Mouse (Mus musculus) neural tube, embryonic 13.5 days (tissue): ENCODE data around the gene Otog. TPM values are rescaled to one million over a fixed set of nuclear protein-coding genes. Genes with fewer than 3 reads are reported as not detected.

ENCODE experiments used
- ATAC-seq: fragments of 200-750 bp; cut with Nextera tagmentation; 2 replicates; pipeline ENCODE4 v1.8.0; 2017; ENCODE audit warnings: low read depth, mild to moderate bottlenecking, moderate TSS enrichment, moderate library complexity
- H3K27ac ChIP-seq: fragments of 300-500 bp; sonication (generic); replicated peaks from 2 replicates; pipeline ENCODE4 v1.5.1; 2015; ENCODE audit warnings: moderate library complexity, mild to moderate bottlenecking, inconsistent platforms
- H3K27me3 ChIP-seq: fragments of 300-500 bp; sonication (generic); 2 replicates; pipeline ENCODE4 v1.6.1; 2015; ENCODE audit warnings: mild to moderate bottlenecking, inconsistent platforms
- H3K36me3 ChIP-seq: fragments of 300-500 bp; sonication (generic); 2 replicates; pipeline ENCODE4 v1.6.1; 2015; ENCODE audit warnings: mild to moderate bottlenecking, inconsistent platforms
- H3K4me1 ChIP-seq: fragments of 300-500 bp; sonication (generic); replicated peaks from 2 replicates; pipeline ENCODE4 v1.6.1; 2015; ENCODE audit warnings: inconsistent platforms
- H3K4me2 ChIP-seq: fragments of 300-500 bp; sonication (generic); 2 replicates; pipeline ENCODE4 v1.6.1; 2015; ENCODE audit warnings: inconsistent platforms, mild to moderate bottlenecking, moderate library complexity
- H3K4me3 ChIP-seq: fragments of 300-500 bp; sonication (generic); 2 replicates; pipeline ENCODE4 v1.5.1; 2015; ENCODE audit warnings: mild to moderate bottlenecking, inconsistent platforms
- H3K9ac ChIP-seq: fragments of 300-500 bp; sonication (generic); 2 replicates; pipeline ENCODE4 v1.6.1; 2015; ENCODE audit warnings: moderate library complexity, mild to moderate bottlenecking, inconsistent platforms
- H3K9me3 ChIP-seq: fragments of 300-500 bp; sonication (generic); 2 replicates; pipeline ENCODE4 v1.6.1; 2016; ENCODE audit warnings: inconsistent platforms
- WGBS: fragments of 180-500 bp; shearing (Covaris S2); methylation state at CpG from one replicate; pipeline ENCODE4 v1.1.7; 2015; 5-methylcytosine and 5-hydroxymethylcytosine counted together
- polyA plus RNA-seq: library from polyadenylated mRNA; unstranded; fragments of >200 nt; fragmentation: Nextera tagmentation; extraction: Ambion mirVana; gene quantifications from 2 replicates; pipeline ENCODE4 v1.2.1, GENCODE M21; 2015

The Otog gene
- not detected in 2 replicates for polyA plus RNA-seq

- no peak within 1 kb of the TSS for H3K9ac ChIP-seq
- no peak within 1 kb of the TSS for H3K27ac ChIP-seq
- ATAC-seq: no peak
- H3K4me2 ChIP-seq: no peak within 1 kb of the TSS
- H3K4me1 ChIP-seq: peaks cover 17% of the 10 kb centered on the region
- no peak within 1 kb of the TSS for H3K4me3 ChIP-seq
- no peaks in the 10 kb centered on the region for H3K9me3 ChIP-seq
- no peaks in the 10 kb centered on the region for H3K27me3 ChIP-seq
- H3K36me3 ChIP-seq: no peaks in the 10 kb centered on the region
- 34% methylated on average over 2 of the region's 2 CpGs for WGBS
Observed at GRCm38 (mm10) chr7:46240696-46241095, at the start of gene Otog. Gene Otog, plus strand, starts transcription at chr7:46240987.

DNA sequence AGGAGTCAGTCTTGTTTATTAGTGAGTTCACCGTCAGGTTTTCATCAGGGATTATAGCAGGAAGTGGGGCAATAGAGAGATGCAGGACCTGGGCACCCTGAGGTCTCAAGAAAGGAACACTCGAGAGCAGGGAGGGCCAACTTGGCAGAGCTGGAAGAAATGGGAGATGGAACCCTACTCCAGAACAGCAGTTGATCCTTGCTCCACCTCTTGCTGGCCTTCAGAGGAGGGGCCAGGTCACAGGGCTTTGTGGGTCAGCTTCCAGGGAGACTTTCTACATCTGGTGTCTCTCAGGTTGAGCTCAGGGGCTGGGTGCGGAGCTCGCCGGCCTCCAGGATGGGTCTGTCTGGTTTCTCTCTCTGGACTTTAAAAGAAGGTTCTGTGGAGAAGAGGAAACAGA is 45.4 kb upstream of the Otog start:
- Histone ChIP-seq H3K36me3 (no peaks in the 10 kb centered on the region), H3K27me3 (peaks cover 4% of the 10 kb centered on the region; the same call in 1 of the 2 replicates), H3K4me1 (no peaks in the 10 kb centered on the region), H3K27ac (no peak overlapping the region), H3K9ac (no peak overlapping the region), H3K9me3 (no peaks in the 10 kb centered on the region), H3K4me2 (no peak overlapping the region), H3K4me3 (no peak overlapping the region)
- ATAC-seq: no peak
- WGBS: 90% methylated on average over 5 of the region's 5 CpGs

DNA sequence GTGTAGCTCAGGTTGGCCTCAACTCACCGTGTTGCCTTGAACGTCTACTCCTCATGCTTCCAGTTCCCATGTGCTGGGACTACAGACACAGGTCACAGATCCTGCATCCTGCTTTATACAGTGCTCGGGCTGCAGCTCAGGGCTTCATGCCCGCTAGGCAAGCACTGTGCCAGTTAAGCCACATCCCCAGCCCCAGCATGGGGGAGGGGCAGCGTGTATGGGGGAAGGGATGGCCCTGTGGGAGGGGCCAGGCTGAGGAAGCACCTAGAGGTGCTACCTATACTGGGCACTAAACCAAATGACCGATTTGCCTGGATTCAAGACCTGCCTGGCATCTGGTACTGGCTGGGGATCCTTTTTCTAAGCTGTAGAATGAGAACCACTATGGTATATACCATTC is 40.8 kb upstream of the Otog start:
- ATAC-seq: no peak
- no peaks in the 10 kb centered on the region for H3K9me3 ChIP-seq
- no peak overlapping the region for H3K9ac ChIP-seq
- H3K36me3 ChIP-seq: no peaks in the 10 kb centered on the region
- H3K4me2 ChIP-seq: no peak overlapping the region
- peaks cover 4% of the 10 kb centered on the region; the same call in 1 of the 2 replicates for H3K27me3 ChIP-seq
- no peak overlapping the region for H3K27ac ChIP-seq
- peaks cover 7% of the 10 kb centered on the region for H3K4me1 ChIP-seq
- H3K4me3 ChIP-seq: no peak overlapping the region
- 69% methylated on average over 6 of the region's 6 CpGs for WGBS

- peaks cover 4% of the 10 kb centered on the region; the same call in 1 of the 2 replicates for H3K27me3 ChIP-seq
- H3K4me2 ChIP-seq: 0 out of 2 replicates have a peak overlapping the region, but pooled peaks have one; percentile 20
- no peaks in the 10 kb centered on the region for H3K9me3 ChIP-seq
- peak; percentile 48; the same call in 1 of the 2 replicates for ATAC-seq
- 14% methylated on average over 14 of the region's 14 CpGs for WGBS
- no peak overlapping the region for H3K27ac ChIP-seq
- H3K4me3 ChIP-seq: no peak overlapping the region
- peaks cover 7% of the 10 kb centered on the region for H3K4me1 ChIP-seq
- H3K36me3 ChIP-seq: no peaks in the 10 kb centered on the region
- H3K9ac ChIP-seq: no peak overlapping the region
Observed at GRCm38 (mm10) chr7:46201649-46202048, 39.1 kb upstream of the Otog start.

DNA sequence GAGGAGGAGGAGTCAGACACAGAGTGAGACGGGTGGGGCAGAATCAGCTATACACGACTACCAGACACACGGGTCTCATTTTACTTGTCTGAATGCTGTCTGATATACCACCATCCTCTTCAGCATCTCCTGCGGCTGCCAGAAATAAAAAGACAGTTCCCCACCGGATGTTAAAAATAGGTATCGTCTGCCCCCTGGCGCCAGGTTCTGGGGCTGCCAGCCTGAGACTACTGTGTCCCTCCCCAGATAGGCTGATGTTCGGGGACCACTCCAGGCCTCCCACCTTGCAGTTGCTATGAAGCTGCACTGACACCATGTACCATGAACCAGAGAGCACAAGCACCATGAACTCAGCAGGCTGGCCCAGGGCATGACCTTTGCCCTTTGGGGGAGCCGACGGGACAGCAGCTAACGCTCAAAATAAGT is 36.7 kb upstream of the Otog start:
- Histone ChIP-seq H3K9me3 (no peaks in the 10 kb centered on the region), H3K4me3 (no peak overlapping the region), H3K4me1 (peaks cover 7% of the 10 kb centered on the region), H3K36me3 (no peaks in the 10 kb centered on the region), H3K9ac (no peak overlapping the region), H3K4me2 (no peak overlapping the region), H3K27ac (no peak overlapping the region), H3K27me3 (peaks cover 4% of the 10 kb centered on the region; the same call in 1 of the 2 replicates)
- peak; percentile 65; the same call in 1 of the 2 replicates for ATAC-seq
- WGBS: 50% methylated on average over 11 of the region's 11 CpGs

DNA sequence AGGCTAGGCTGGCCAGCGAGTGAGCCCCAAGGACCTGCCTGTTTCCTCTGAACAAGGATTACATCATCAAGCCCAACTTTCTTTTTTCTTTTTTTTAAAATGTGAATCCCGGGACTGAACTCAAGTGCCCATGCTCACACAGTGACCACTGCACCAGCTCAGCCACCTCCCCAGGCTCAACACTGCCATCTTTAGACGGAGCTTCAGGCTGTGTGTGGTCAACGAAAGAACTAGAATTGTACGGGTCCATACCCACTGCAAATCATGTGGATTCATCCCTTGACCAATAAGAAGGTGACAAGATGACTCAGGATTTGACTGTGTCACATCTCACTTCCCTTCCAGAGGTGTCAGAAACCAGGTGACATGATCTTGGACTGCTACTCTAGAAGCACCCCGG is 36.0 kb upstream of the Otog start:
- no peak overlapping the region for H3K4me2 ChIP-seq
- no peaks in the 10 kb centered on the region for H3K36me3 ChIP-seq
- H3K9ac ChIP-seq: no peak overlapping the region
- WGBS: 78% methylated on average over 6 of the region's 6 CpGs
- no peaks in the 10 kb centered on the region for H3K9me3 ChIP-seq
- no peaks in the 10 kb centered on the region for H3K27me3 ChIP-seq
- H3K4me3 ChIP-seq: no peak overlapping the region
- H3K4me1 ChIP-seq: peaks cover 7% of the 10 kb centered on the region
- H3K27ac ChIP-seq: no peak overlapping the region
- no peak for ATAC-seq

DNA sequence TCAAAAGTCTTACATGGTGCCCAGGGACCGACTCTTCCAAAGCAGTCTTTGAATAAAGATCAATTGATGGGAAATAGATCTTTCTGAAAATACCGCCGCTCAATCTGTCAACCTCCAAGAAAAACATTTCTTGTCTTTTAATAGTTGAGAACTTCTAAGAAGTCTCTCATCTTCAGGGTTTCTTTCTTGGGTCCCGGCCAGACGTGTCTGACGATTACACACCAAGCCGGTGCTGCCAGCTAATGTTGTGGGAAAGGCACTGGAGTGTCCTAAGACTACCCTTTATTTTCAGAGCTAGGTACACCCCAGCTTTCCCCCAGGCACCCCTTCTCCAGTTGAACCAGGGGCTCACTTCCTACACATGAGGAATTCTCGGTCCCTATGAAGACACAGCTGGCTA is 32.7 kb upstream of the Otog start:
- Histone ChIP-seq H3K4me3 (no peak overlapping the region), H3K9ac (no peak overlapping the region), H3K4me2 (no peak overlapping the region), H3K4me1 (no peaks in the 10 kb centered on the region), H3K27ac (no peak overlapping the region), H3K36me3 (no peaks in the 10 kb centered on the region), H3K9me3 (no peaks in the 10 kb centered on the region), H3K27me3 (no peaks in the 10 kb centered on the region)
- no peak for ATAC-seq
- 96% methylated on average over 8 of the region's 8 CpGs for WGBS

DNA sequence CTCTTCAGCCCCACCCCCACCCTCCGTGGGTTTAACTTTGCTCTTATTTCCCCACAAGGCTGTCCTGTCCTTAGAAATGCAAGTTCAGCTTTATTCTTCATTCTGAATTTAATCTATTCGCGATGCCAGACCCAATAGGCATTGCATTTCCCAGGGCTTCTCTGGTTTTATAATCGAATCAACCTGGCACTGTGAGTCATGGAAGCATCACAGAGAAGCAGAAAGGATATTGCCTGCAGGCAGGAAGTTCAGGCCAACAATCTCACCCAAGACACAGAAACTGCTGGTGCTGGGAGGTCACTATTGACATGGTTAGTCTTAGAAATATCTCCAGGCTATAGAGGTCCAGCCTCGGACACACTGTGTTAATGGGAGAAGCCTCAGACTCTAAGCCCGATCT is 30.5 kb upstream of the Otog start:
- H3K9me3 ChIP-seq: no peaks in the 10 kb centered on the region
- no peak overlapping the region for H3K9ac ChIP-seq

DNA sequence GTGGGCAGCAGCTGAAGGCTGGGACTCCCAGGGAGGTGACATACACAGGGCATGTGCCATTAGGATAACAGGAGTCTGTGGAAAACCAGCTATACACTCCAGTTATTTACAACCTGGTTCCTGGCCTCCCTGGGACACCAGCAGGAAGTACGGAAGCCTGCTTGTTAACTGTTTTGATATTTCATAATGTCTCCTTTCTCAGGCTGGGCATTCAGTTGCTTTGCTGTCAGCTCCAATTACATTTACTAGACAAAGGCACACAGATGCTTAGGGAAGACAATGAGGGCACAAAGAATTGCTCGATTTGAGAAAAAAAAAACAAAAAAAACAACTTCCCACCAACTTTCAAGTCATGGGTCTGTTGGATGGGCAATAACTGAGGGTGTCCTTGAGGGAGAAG is 24.3 kb upstream of the Otog start:
- H3K4me3 ChIP-seq: no peak overlapping the region
- no peak overlapping the region for H3K9ac ChIP-seq
- no peaks in the 10 kb centered on the region for H3K36me3 ChIP-seq
- no peak for ATAC-seq
- H3K27ac ChIP-seq: no peak overlapping the region
- 50% methylated on average over 2 of the region's 2 CpGs for WGBS
- no peaks in the 10 kb centered on the region for H3K27me3 ChIP-seq
- no peaks in the 10 kb centered on the region for H3K4me1 ChIP-seq
- no peak overlapping the region for H3K4me2 ChIP-seq
- no peaks in the 10 kb centered on the region for H3K9me3 ChIP-seq

More for the DNA sequence above, 30.5 kb upstream of the Otog start:
- H3K4me1 ChIP-seq: no peaks in the 10 kb centered on the region
- no peak overlapping the region for H3K27ac ChIP-seq
- no peaks in the 10 kb centered on the region for H3K27me3 ChIP-seq
- no peak for ATAC-seq
- H3K4me2 ChIP-seq: no peak overlapping the region
- 88% methylated on average over 6 of the region's 6 CpGs for WGBS
- H3K36me3 ChIP-seq: no peaks in the 10 kb centered on the region
- H3K4me3 ChIP-seq: no peak overlapping the region

GRCm38 (mm10) chr7:46218415-46218814 is 22.4 kb upstream of the Otog start:
- no peak overlapping the region for H3K4me2 ChIP-seq

GRCm38 (mm10) chr7:46220591-46221129 is 20.1 kb upstream of the Otog start:
- 78% methylated on average over 8 of the region's 8 CpGs for WGBS
- H3K27ac ChIP-seq: no peak overlapping the region
- H3K9ac ChIP-seq: no peak overlapping the region
- H3K36me3 ChIP-seq: no peaks in the 10 kb centered on the region
- no peaks in the 10 kb centered on the region; the same call in 1 of the 2 replicates for H3K4me1 ChIP-seq
- no peak overlapping the region for H3K4me2 ChIP-seq
- ATAC-seq: no peak
- no peaks in the 10 kb centered on the region for H3K9me3 ChIP-seq
- H3K27me3 ChIP-seq: no peaks in the 10 kb centered on the region
- H3K4me3 ChIP-seq: no peak overlapping the region

More at GRCm38 (mm10) chr7:46218415-46218814, 22.4 kb upstream of the Otog start:
- Histone ChIP-seq H3K36me3 (no peaks in the 10 kb centered on the region), H3K9ac (no peak overlapping the region), H3K4me3 (no peak overlapping the region), H3K27ac (no peak overlapping the region), H3K9me3 (no peaks in the 10 kb centered on the region), H3K27me3 (no peaks in the 10 kb centered on the region), H3K4me1 (no peaks in the 10 kb centered on the region; the same call in 1 of the 2 replicates)
- no peak for ATAC-seq
- 9% methylated on average over 11 of the region's 11 CpGs for WGBS

DNA sequence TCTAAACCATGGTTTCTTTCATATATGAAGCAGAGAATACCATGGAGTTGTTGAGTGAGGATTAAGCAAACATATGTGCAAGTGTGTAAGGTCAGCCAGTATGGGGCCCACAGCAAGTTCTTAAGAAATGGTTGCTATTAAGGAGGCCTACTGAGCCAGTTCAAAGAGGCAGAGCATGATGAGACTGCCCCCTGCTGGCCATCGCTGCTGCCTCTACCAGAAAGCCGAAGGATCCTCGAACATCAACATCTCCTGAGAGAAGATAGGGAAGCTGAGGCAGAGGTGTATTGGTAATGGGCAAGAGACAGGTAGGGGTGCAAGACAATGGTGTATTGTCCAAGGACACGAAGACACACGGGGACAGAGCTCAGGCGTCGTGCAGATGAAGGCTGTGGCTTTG is 14.5 kb upstream of the Otog start:
- 22% methylated on average over 7 of the region's 7 CpGs for whole genome bisulfite sequencing
- Histone ChIP-seq H3K9me3 (no peaks in the 10 kb centered on the region), H3K4me1 (peaks cover 12% of the 10 kb centered on the region; the same call in 1 of the 2 replicates), H3K4me3 (no peak overlapping the region), H3K36me3 (no peaks in the 10 kb centered on the region), H3K9ac (no peak overlapping the region), H3K27me3 (no peaks in the 10 kb centered on the region), H3K4me2 (no peak overlapping the region), H3K27ac (no peak overlapping the region)
- no peak for ATAC-seq

- no peak overlapping the region for H3K4me2 ChIP-seq
- H3K27ac ChIP-seq: no peak overlapping the region
- no peak for ATAC-seq
- H3K36me3 ChIP-seq: no peaks in the 10 kb centered on the region
- WGBS: 62% methylated on average over 4 of the region's 4 CpGs
- no peak overlapping the region for H3K9ac ChIP-seq
- H3K4me1 ChIP-seq: peaks cover 12% of the 10 kb centered on the region; the same call in 1 of the 2 replicates
- H3K4me3 ChIP-seq: no peak overlapping the region
- no peaks in the 10 kb centered on the region for H3K9me3 ChIP-seq
- H3K27me3 ChIP-seq: no peaks in the 10 kb centered on the region
Observed at GRCm38 (mm10) chr7:46226936-46227335, 13.9 kb upstream of the Otog start.
